Mouse (Mus musculus) layer of hippocampus, adult 11-12 months (tissue): ENCODE measurements around the gene Spata17.
A peak's percentile ranks its signal among the peaks of the same experiment; 100 is the strongest.

ENCODE experiments used
- DNase-seq: peaks from one replicate; pipeline ENCODE4 v3.0.0; 2022; ENCODE audit warnings: low spot score

The Spata17 gene

GRCm38 (mm10) chr1:187077352-187077751, 137.9 kb downstream of the Spata17 start:
- DNase-seq, result no peak

- no peak for DNase-seq
Measured at GRCm38 (mm10) chr1:187077043-187077334, 138.3 kb downstream of the Spata17 start.

GRCm38 (mm10) chr1:187076198-187077042, 138.8 kb downstream of the Spata17 start:
- DNase-seq, result no peak

GRCm38 (mm10) chr1:187059874-187060273, 155.4 kb downstream of the Spata17 start:
- DNase-seq, result no peak

- DNase-seq, result no peak
Measured at GRCm38 (mm10) chr1:187054333-187054732, 160.9 kb downstream of the Spata17 start.

GRCm38 (mm10) chr1:187053862-187054261, 161.4 kb downstream of the Spata17 start:
- DNase-seq, result no peak

- no peak for DNase-seq
Measured at GRCm38 (mm10) chr1:187052532-187052931, 162.7 kb downstream of the Spata17 start.

- no peak for DNase-seq
Measured at GRCm38 (mm10) chr1:187051296-187051695, 164.0 kb downstream of the Spata17 start.

- no peak for DNase-seq
Measured at GRCm38 (mm10) chr1:187048681-187049288, 166.5 kb downstream of the Spata17 start.

- no peak for DNase-seq
Measured at GRCm38 (mm10) chr1:187044726-187045125, 170.5 kb downstream of the Spata17 start.

- no peak for DNase-seq
Measured at GRCm38 (mm10) chr1:187039801-187040200, 175.5 kb downstream of the Spata17 start.

- DNase-seq, result no peak
Measured at GRCm38 (mm10) chr1:187035785-187036184, 179.5 kb downstream of the Spata17 start.

GRCm38 (mm10) chr1:187031796-187032195, 183.5 kb downstream of the Spata17 start:
- DNase-seq, result peak; percentile 47

- peak; percentile 9 for DNase-seq
Measured at GRCm38 (mm10) chr1:187028841-187029240, 186.4 kb downstream of the Spata17 start.

GRCm38 (mm10) chr1:187020011-187020410, 195.3 kb downstream of the Spata17 start:
- no peak for DNase-seq

- DNase-seq, result no peak
Measured at GRCm38 (mm10) chr1:187016116-187016515, 199.1 kb downstream of the Spata17 start.

- no peak for DNase-seq
Measured at GRCm38 (mm10) chr1:187015673-187016072, 199.6 kb downstream of the Spata17 start.

- DNase-seq, result no peak
Measured at GRCm38 (mm10) chr1:187014141-187014540, 201.1 kb downstream of the Spata17 start.

- no peak for DNase-seq
Measured at GRCm38 (mm10) chr1:187011601-187012000, 203.7 kb downstream of the Spata17 start.

- no peak for DNase-seq
Measured at GRCm38 (mm10) chr1:187010071-187010470, 205.2 kb downstream of the Spata17 start.

- no peak for DNase-seq
Measured at GRCm38 (mm10) chr1:187008236-187008635, 207.0 kb downstream of the Spata17 start.

GRCm38 (mm10) chr1:187006227-187006925, 208.9 kb downstream of the Spata17 start:
- no peak for DNase-seq

GRCm38 (mm10) chr1:187004306-187004705, 211.0 kb downstream of the Spata17 start:
- DNase-seq, result no peak
